Comparison of ENCODE assay signal across 10 mouse cellular contexts in genomic region chr14:18903553-18903952, GRCm38 (mm10).
"Had no signal": no experiment of that assay in that cellular context is flagged by ENCODE, and none has a peak within 500 bp of the region (broad histone marks: within the 10 kb centered on the region; RNA-seq: fewer than 3 reads in every experiment).

No protein-coding gene starts in this region.

- ATAC-seq: intestine, postnatal 0 days; midbrain, embryonic 15.5 days had no signal

- DNase-seq: kidney, adult 2 months; kidney, postnatal 25 days; liver, embryonic 13.5 days; lung, adult 2 months; lung, postnatal 14 days; lung, postnatal 4 days; retina, postnatal 1 day; thymus, postnatal 25 days had no signal
